Mouse (Mus musculus) embryonic fibroblast, embryonic 13.5 days (primary cell): Measurements from ENCODE around the gene Polr2b.

Source experiments
- CTCF ChIP-seq: IDR thresholded peaks from 2 replicates; pipeline ENCODE4 v1.5.1; 2011; ENCODE audit warnings: mild to moderate bottlenecking, control low read depth, low read length, moderate library complexity, borderline replicate concordance; ENCODE audit not compliant: insufficient read depth
- POLR2A ChIP-seq: IDR thresholded peaks from 2 replicates; pipeline ENCODE4 v1.6.1; 2011; ENCODE audit warnings: low read depth, mild to moderate bottlenecking, control low read depth, low read length, moderate library complexity

DNA sequence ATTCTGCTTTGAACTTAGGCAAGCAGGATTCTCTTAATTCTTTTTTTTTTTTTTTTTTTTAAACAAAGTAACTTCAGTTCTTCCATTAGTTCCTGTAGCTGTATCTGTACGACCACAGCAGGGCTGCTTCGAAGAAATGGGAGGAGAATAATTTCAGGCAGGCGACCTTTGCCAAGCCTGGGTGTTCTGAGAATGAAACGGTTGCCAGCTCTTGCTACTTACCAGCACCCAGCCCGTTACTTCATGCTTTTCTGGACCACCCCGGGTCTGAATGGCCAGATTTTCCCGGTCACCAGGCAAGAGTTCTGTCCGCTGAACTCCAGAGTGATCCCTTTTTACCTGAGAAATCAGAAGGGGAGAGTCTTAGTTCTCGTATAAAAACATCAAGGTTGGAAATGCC, 41.7 kb downstream of the Polr2b start:
- TF ChIP-seq CTCF (no peak), POLR2A (no peak)
